Mouse (Mus musculus): ENCODE results near the gene A830018L16Rik.
"Not testable (repeated sequence)": the region's sequence is repeated elsewhere in the genome, so short reads cannot be mapped to it uniquely, and the experiment has no call there.

Gene A830018L16Rik

GRCm38 (mm10) chr1:12008789-12009550 lies 595.1 kb downstream of the A830018L16Rik start:
- DNase-seq = no peak

GRCm38 (mm10) chr1:12009551-12009846 lies 595.6 kb downstream of the A830018L16Rik start:
- no peak for DNase-seq

GRCm38 (mm10) chr1:12010607-12011006 lies 596.7 kb downstream of the A830018L16Rik start:
- DNase-seq = no peak

GRCm38 (mm10) chr1:12020646-12021045 lies 606.7 kb downstream of the A830018L16Rik start:
- DNase-seq = not testable (repeated sequence)

Measured in cerebellum, adult 9-11 months (tissue).